Comparison of ENCODE assay signal across 21 mouse cellular contexts in genomic region chr7:65081979-65082777, GRCm38 (mm10).
A peak's percentile ranks its signal among the peaks of the same experiment; 100 is the strongest.
DNase-seq lines count a peak whose midpoint lies in the region; ATAC-seq and TF ChIP-seq lines count a peak whose summit lies in the region.
"Had no signal": no experiment of that assay in that cellular context is flagged by ENCODE, and none has a peak within 500 bp of the region (broad histone marks: within the 10 kb centered on the region; RNA-seq: fewer than 3 reads in every experiment).

No protein-coding gene starts in this region.

- H3K27me3 ChIP-seq in forebrain, embryonic 10.5 days (ENCODE audit: poor library complexity, severe bottlenecking), result no peaks in the 10 kb centered on the region
- H3K27me3 ChIP-seq in forebrain, embryonic 13.5 days, result no peaks in the 10 kb centered on the region
- no peaks in the 10 kb centered on the region for H3K27me3 ChIP-seq in hindbrain, embryonic 16.5 days (replicated peaks; ENCODE audit: control insufficient read depth, insufficient read depth, low read length)
- no peaks in the 10 kb centered on the region for H3K27me3 ChIP-seq in hindbrain, embryonic 11.5 days (ENCODE audit: control insufficient read depth, insufficient read depth, low read length)
- H3K27me3 ChIP-seq in neural tube, embryonic 13.5 days, result no peaks in the 10 kb centered on the region
- no peaks in the 10 kb centered on the region for H3K27me3 ChIP-seq in neural tube, embryonic 15.5 days (replicated peaks)
- H3K27me3 ChIP-seq in limb, embryonic 14.5 days (ENCODE audit: control insufficient read depth, insufficient read depth, low read length), result no peaks in the 10 kb centered on the region
- H3K27me3 ChIP-seq in kidney, embryonic 14.5 days (ENCODE audit: control insufficient read depth, insufficient read depth, low read length), result no peaks in the 10 kb centered on the region
- H3K27me3 ChIP-seq: CH12.LX; heart, embryonic 15.5 days; intestine, embryonic 15.5 days; limb, embryonic 13.5 days had no signal

- no peak overlapping the region for H3K9ac ChIP-seq in forebrain, embryonic 13.5 days
- no peak overlapping the region for H3K9ac ChIP-seq in hindbrain, embryonic 16.5 days (ENCODE audit: low read depth, low read length)
- no peak overlapping the region for H3K9ac ChIP-seq in hindbrain, embryonic 11.5 days (ENCODE audit: low read depth, low read length)
- no peak overlapping the region for H3K9ac ChIP-seq in neural tube, embryonic 13.5 days
- H3K9ac ChIP-seq in neural tube, embryonic 15.5 days (replicated peaks), result no peak overlapping the region
- H3K9ac ChIP-seq in limb, embryonic 14.5 days (ENCODE audit: low read depth, low read length, severe bottlenecking), result no peak overlapping the region
- no peak overlapping the region for H3K9ac ChIP-seq in kidney, embryonic 14.5 days (ENCODE audit: low read depth, low read length)
- H3K9ac ChIP-seq: heart, embryonic 15.5 days; intestine, embryonic 15.5 days; limb, embryonic 13.5 days; liver, embryonic 14.5 days had no signal

- WGBS in forebrain, embryonic 10.5 days, result 34% methylated on average over 6 of the region's 6 CpGs
- 29% methylated on average over 6 of the region's 6 CpGs for WGBS in forebrain, embryonic 13.5 days
- WGBS in hindbrain, embryonic 16.5 days, result 33% methylated on average over 6 of the region's 6 CpGs
- 32% methylated on average over 6 of the region's 6 CpGs for WGBS in hindbrain, embryonic 11.5 days
- WGBS in neural tube, embryonic 13.5 days, result 39% methylated on average over 6 of the region's 6 CpGs
- 44% methylated on average over 6 of the region's 6 CpGs for WGBS in neural tube, embryonic 15.5 days
- 40% methylated on average over 6 of the region's 6 CpGs for WGBS in limb, embryonic 14.5 days
- 53% methylated on average over 6 of the region's 6 CpGs for WGBS in kidney, embryonic 14.5 days

- no peak overlapping the region for H3K4me2 ChIP-seq in forebrain, embryonic 13.5 days
- no peak overlapping the region for H3K4me2 ChIP-seq in hindbrain, embryonic 16.5 days (ENCODE audit: low read length)
- H3K4me2 ChIP-seq in hindbrain, embryonic 11.5 days (replicated peaks; ENCODE audit: low read depth, low read length), result no peak overlapping the region
- H3K4me2 ChIP-seq in neural tube, embryonic 13.5 days, result no peak overlapping the region
- H3K4me2 ChIP-seq in neural tube, embryonic 15.5 days, result no peak overlapping the region
- H3K4me2 ChIP-seq in limb, embryonic 14.5 days (replicated peaks; ENCODE audit: low read depth, low read length, severe bottlenecking), result no peak overlapping the region
- H3K4me2 ChIP-seq in kidney, embryonic 14.5 days (replicated peaks; ENCODE audit: low read depth, low read length), result no peak overlapping the region
- H3K4me2 ChIP-seq: heart, embryonic 15.5 days; intestine, embryonic 15.5 days; limb, embryonic 13.5 days had no signal

- no peaks in the 10 kb centered on the region for H3K9me3 ChIP-seq in forebrain, embryonic 10.5 days
- H3K9me3 ChIP-seq in forebrain, embryonic 13.5 days (replicated peaks), result no peaks in the 10 kb centered on the region
- H3K9me3 ChIP-seq in hindbrain, embryonic 16.5 days (ENCODE audit: control insufficient read depth, low read length), result no peaks in the 10 kb centered on the region
- H3K9me3 ChIP-seq in hindbrain, embryonic 11.5 days (ENCODE audit: control insufficient read depth, low read length), result no peaks in the 10 kb centered on the region
- H3K9me3 ChIP-seq in neural tube, embryonic 13.5 days, result no peaks in the 10 kb centered on the region
- no peaks in the 10 kb centered on the region for H3K9me3 ChIP-seq in neural tube, embryonic 15.5 days (replicated peaks)
- no peaks in the 10 kb centered on the region for H3K9me3 ChIP-seq in limb, embryonic 14.5 days (ENCODE audit: control insufficient read depth, low read length)
- H3K9me3 ChIP-seq in kidney, embryonic 14.5 days (ENCODE audit: control insufficient read depth, low read length), result no peaks in the 10 kb centered on the region
- H3K9me3 ChIP-seq: heart, embryonic 15.5 days; intestine, embryonic 15.5 days; limb, embryonic 13.5 days had no signal

- no peak for TF ChIP-seq POLR2A in limb, embryonic 14.5 days (IDR thresholded peaks at IDR 0.05; ENCODE audit: borderline replicate concordance, extremely low read depth, insufficient read depth, insufficient read length)

- DNase-seq in forebrain, embryonic 10.5 days (ENCODE audit: extremely low spot score, low spot score), result no peak
- no peak for DNase-seq in hindbrain, embryonic 11.5 days (ENCODE audit: low spot score)
- peak; percentile 35 for DNase-seq in limb, embryonic 14.5 days (ENCODE audit: low spot score)
- DNase-seq: cerebellum, adult 18-20 months; cerebellum, postnatal 25 days; gastrocnemius, postnatal 36 days; kidney, adult 9 months; kidney, postnatal 4 days; right cerebral cortex, adult 18-20 months; thymus, postnatal 25 days had no signal

- H3K27ac ChIP-seq in forebrain, embryonic 10.5 days, result peak overlapping the region; percentile 72
- no peak overlapping the region for H3K27ac ChIP-seq in forebrain, embryonic 13.5 days
- H3K27ac ChIP-seq in hindbrain, embryonic 16.5 days (ENCODE audit: low read depth, low read length), result no peak overlapping the region
- H3K27ac ChIP-seq in hindbrain, embryonic 11.5 days (ENCODE audit: low read depth, low read length), result no peak overlapping the region
- peak overlapping the region; percentile 20; the same call in 1 of the 2 replicates for H3K27ac ChIP-seq in neural tube, embryonic 13.5 days (replicated peaks)
- H3K27ac ChIP-seq in neural tube, embryonic 15.5 days (replicated peaks), result no peak overlapping the region
- no peak overlapping the region for H3K27ac ChIP-seq in limb, embryonic 14.5 days (replicated peaks; ENCODE audit: low read depth, low read length)
- no peak overlapping the region for H3K27ac ChIP-seq in kidney, embryonic 14.5 days (ENCODE audit: low read depth, low read length)
- H3K27ac ChIP-seq: heart, embryonic 15.5 days; intestine, embryonic 15.5 days; limb, embryonic 13.5 days; liver, embryonic 14.5 days had no signal

- H3K4me3 ChIP-seq in forebrain, embryonic 10.5 days, result no peak overlapping the region
- H3K4me3 ChIP-seq in forebrain, embryonic 13.5 days, result no peak overlapping the region
- no peak overlapping the region for H3K4me3 ChIP-seq in hindbrain, embryonic 16.5 days (ENCODE audit: low read length)
- H3K4me3 ChIP-seq in hindbrain, embryonic 11.5 days (ENCODE audit: low read depth, low read length), result no peak overlapping the region
- H3K4me3 ChIP-seq in neural tube, embryonic 13.5 days, result no peak overlapping the region
- H3K4me3 ChIP-seq in neural tube, embryonic 15.5 days (replicated peaks), result no peak overlapping the region
- H3K4me3 ChIP-seq in limb, embryonic 14.5 days (replicated peaks; ENCODE audit: low read length), result no peak overlapping the region
- H3K4me3 ChIP-seq in kidney, embryonic 14.5 days (ENCODE audit: low read length), result no peak overlapping the region
- H3K4me3 ChIP-seq: heart, embryonic 15.5 days; intestine, embryonic 15.5 days; limb, embryonic 13.5 days had no signal

- H3K36me3 ChIP-seq in forebrain, embryonic 10.5 days (replicated peaks), result no peaks in the 10 kb centered on the region
- H3K36me3 ChIP-seq in forebrain, embryonic 13.5 days (ENCODE audit: poor library complexity, severe bottlenecking), result no peaks in the 10 kb centered on the region
- no peaks in the 10 kb centered on the region for H3K36me3 ChIP-seq in hindbrain, embryonic 16.5 days (ENCODE audit: control insufficient read depth, insufficient read depth, low read length)
- H3K36me3 ChIP-seq in hindbrain, embryonic 11.5 days (ENCODE audit: control insufficient read depth, insufficient read depth, low read length), result no peaks in the 10 kb centered on the region
- no peaks in the 10 kb centered on the region for H3K36me3 ChIP-seq in neural tube, embryonic 13.5 days
- H3K36me3 ChIP-seq in neural tube, embryonic 15.5 days, result no peaks in the 10 kb centered on the region
- no peaks in the 10 kb centered on the region for H3K36me3 ChIP-seq in limb, embryonic 14.5 days (ENCODE audit: control insufficient read depth, insufficient read depth, low read length)
- no peaks in the 10 kb centered on the region for H3K36me3 ChIP-seq in kidney, embryonic 14.5 days (ENCODE audit: control insufficient read depth, insufficient read depth, low read length)
- H3K36me3 ChIP-seq: heart, embryonic 15.5 days; intestine, embryonic 15.5 days; limb, embryonic 13.5 days had no signal

- ATAC-seq in forebrain, embryonic 13.5 days, result no peak
- ATAC-seq in hindbrain, embryonic 16.5 days, result 0 out of 2 replicates have a peak, but pooled peaks have one; percentile 27
- no peak for ATAC-seq in hindbrain, embryonic 11.5 days (ENCODE audit: low FRiP score)
- ATAC-seq in neural tube, embryonic 13.5 days (ENCODE audit: low read depth), result no peak
- ATAC-seq in neural tube, embryonic 15.5 days (ENCODE audit: low FRiP score), result no peak
- no peak; the same call in 1 of the 2 replicates for ATAC-seq in limb, embryonic 14.5 days (ENCODE audit: low FRiP score, low read depth)
- ATAC-seq in kidney, embryonic 14.5 days (ENCODE audit: low FRiP score, low TSS enrichment), result no peak
- ATAC-seq: forebrain, embryonic 16.5 days; intestine, embryonic 15.5 days had no signal

- H3K4me1 ChIP-seq in forebrain, embryonic 10.5 days, result peaks cover 13% of the 10 kb centered on the region
- H3K4me1 ChIP-seq in forebrain, embryonic 13.5 days, result peaks cover 10% of the 10 kb centered on the region
- H3K4me1 ChIP-seq in hindbrain, embryonic 16.5 days (ENCODE audit: control insufficient read depth, insufficient read depth, low read depth, low read length), result peaks cover 6% of the 10 kb centered on the region; the same call in 1 of the 2 replicates
- no peaks in the 10 kb centered on the region for H3K4me1 ChIP-seq in hindbrain, embryonic 11.5 days (replicated peaks; ENCODE audit: control insufficient read depth, insufficient read depth, low read length)
- peaks cover 8% of the 10 kb centered on the region for H3K4me1 ChIP-seq in neural tube, embryonic 13.5 days (replicated peaks)
- 0 out of 2 replicates have a peak, but pooled peaks cover 13% of the 10 kb centered on the region for H3K4me1 ChIP-seq in neural tube, embryonic 15.5 days
- peaks cover 3% of the 10 kb centered on the region; the same call in 1 of the 2 replicates for H3K4me1 ChIP-seq in limb, embryonic 14.5 days (ENCODE audit: control insufficient read depth, insufficient read depth, low read length)
- H3K4me1 ChIP-seq in kidney, embryonic 14.5 days (ENCODE audit: control insufficient read depth, insufficient read depth, low read length), result no peaks in the 10 kb centered on the region
- H3K4me1 ChIP-seq: intestine, embryonic 15.5 days had no signal

Comparison
In these comparisons a context has a peak if more than half of its experiments do, and no peak if none do; other contexts are left out.
1. H3K27ac ChIP-seq: peak in forebrain, embryonic 10.5 days (single experiment) and neural tube, embryonic 13.5 days (single experiment); none in forebrain, embryonic 13.5 days (single experiment), hindbrain, embryonic 16.5 days (single experiment), hindbrain, embryonic 11.5 days (single experiment), neural tube, embryonic 15.5 days (single experiment), limb, embryonic 14.5 days (single experiment) and kidney, embryonic 14.5 days (single experiment).